ENCODE assay signal across 12 mouse cellular contexts in the genomic region with DNA sequence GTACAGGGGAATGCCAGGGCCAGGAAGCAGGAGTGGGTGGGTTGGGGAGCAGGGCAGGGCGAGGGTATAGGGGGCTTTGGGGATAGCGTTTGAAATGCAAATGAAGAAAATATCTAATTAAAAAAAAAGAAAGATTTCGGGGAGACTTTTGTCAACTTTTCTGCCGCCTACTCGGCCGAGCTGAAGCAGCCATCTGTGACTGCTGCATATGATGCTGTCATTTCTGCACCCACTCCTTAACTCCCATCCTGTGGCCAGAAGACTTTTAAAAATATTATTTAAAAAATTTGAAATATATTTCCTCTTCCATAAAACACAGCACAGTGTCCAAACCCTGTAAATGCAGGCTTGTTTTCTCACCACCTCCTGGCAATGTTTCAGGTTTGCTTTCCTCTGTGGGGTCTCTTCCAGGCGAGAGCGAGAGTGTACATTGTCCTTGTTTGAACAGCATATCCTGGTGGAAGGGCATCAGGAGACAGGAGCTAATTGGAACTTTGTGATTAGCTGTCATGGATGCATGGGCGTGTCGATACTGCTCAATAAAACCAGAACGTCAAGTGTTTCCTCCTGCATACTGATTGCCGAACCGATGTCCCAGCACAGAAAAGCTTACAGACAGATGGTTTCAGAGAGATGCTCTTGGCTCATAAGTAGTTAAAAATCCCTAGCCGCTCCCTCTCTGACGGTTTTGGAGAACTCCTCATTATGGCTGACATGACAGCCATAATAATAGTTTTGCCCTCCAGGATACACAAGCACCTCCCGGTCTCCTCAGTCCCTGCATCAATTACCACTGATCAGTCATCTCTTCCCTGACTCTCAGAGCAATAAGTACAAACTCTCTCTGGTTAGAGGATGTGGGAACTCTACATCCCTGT. TPM values are rescaled to one million over a fixed set of nuclear protein-coding genes. Genes with fewer than 3 reads are reported as not detected.
DNase-seq lines count a peak whose midpoint lies in the region; ATAC-seq and TF ChIP-seq lines count a peak whose summit lies in the region.
"Had no signal": no experiment of that assay in that cellular context is flagged by ENCODE, and none has a peak within 500 bp of the region (broad histone marks: within the 10 kb centered on the region; RNA-seq: fewer than 3 reads in every experiment).

No protein-coding gene starts in this region.

- intact Hi-C loops in left cerebral cortex, postnatal 36 days (cut with DNase I): no loop called here
- intact Hi-C loops in heart, postnatal 36 days (cut with DNase I): no loop called here

- TF ChIP-seq POLR2A in brain, embryonic 14.5 days (IDR thresholded peaks at IDR 0.05; ENCODE audit: borderline replicate concordance, extremely low read depth, insufficient read depth, insufficient read length, poor library complexity, severe bottlenecking): no peak

- H3K27ac ChIP-seq in hindbrain, embryonic 16.5 days (ENCODE audit: low read depth, low read length): no peak overlapping the region
- no peak overlapping the region for H3K27ac ChIP-seq in heart, embryonic 10.5 days
- H3K27ac ChIP-seq: limb, embryonic 12.5 days had no signal

- no peaks in the 10 kb centered on the region for H3K27me3 ChIP-seq in hindbrain, embryonic 16.5 days (replicated peaks; ENCODE audit: control insufficient read depth, insufficient read depth, low read length)
- H3K27me3 ChIP-seq in heart, embryonic 10.5 days (ENCODE audit: insufficient read depth, poor library complexity, severe bottlenecking): no peaks in the 10 kb centered on the region
- H3K27me3 ChIP-seq: limb, embryonic 12.5 days had no signal

- H3K4me3 ChIP-seq in hindbrain, embryonic 16.5 days (ENCODE audit: low read length): no peak overlapping the region
- H3K4me3 ChIP-seq in heart, embryonic 10.5 days: no peak overlapping the region
- H3K4me3 ChIP-seq: limb, embryonic 12.5 days had no signal

- peak; percentile 48 for ATAC-seq in hindbrain, embryonic 16.5 days

- no peak overlapping the region for H3K9ac ChIP-seq in hindbrain, embryonic 16.5 days (ENCODE audit: low read depth, low read length)
- H3K9ac ChIP-seq: limb, embryonic 12.5 days had no signal

- no peaks in the 10 kb centered on the region for H3K9me3 ChIP-seq in hindbrain, embryonic 16.5 days (ENCODE audit: control insufficient read depth, low read length)
- no peaks in the 10 kb centered on the region for H3K9me3 ChIP-seq in heart, embryonic 10.5 days
- H3K9me3 ChIP-seq: limb, embryonic 12.5 days had no signal

- peak; percentile 28 to 64 for DNase-seq in frontal cortex, postnatal 36 days (ENCODE audit: low spot score in 2 of 2)
- no peak for DNase-seq in frontal cortex, postnatal 25 days (ENCODE audit: low spot score in 2 of 2)
- DNase-seq in brain, embryonic 14.5 days (ENCODE audit: low read depth): peak; percentile 85
- DNase-seq in left cerebral cortex, postnatal 36 days (ENCODE audit: low spot score in 2 of 2): peak; percentile 35 to 49
- DNase-seq in cerebellum, postnatal 36 days: no peak
- no peak for DNase-seq in heart, embryonic 10.5 days (ENCODE audit: low spot score)
- no peak for DNase-seq in heart, postnatal 36 days
- DNase-seq: heart, postnatal 4 days; kidney, postnatal 10 days; lung, adult 18-20 months had no signal

- no peak overlapping the region for H3K4me2 ChIP-seq in hindbrain, embryonic 16.5 days (ENCODE audit: low read length)
- H3K4me2 ChIP-seq: limb, embryonic 12.5 days had no signal

- 47% methylated on average over 16 of the region's 16 CpGs for WGBS in hindbrain, embryonic 16.5 days
- WGBS in heart, embryonic 10.5 days: 82% methylated on average over 16 of the region's 16 CpGs

- no peaks in the 10 kb centered on the region for H3K4me1 ChIP-seq in hindbrain, embryonic 16.5 days (ENCODE audit: control insufficient read depth, insufficient read depth, low read depth, low read length)
- H3K4me1 ChIP-seq in heart, embryonic 10.5 days: peaks cover 7% of the 10 kb centered on the region; the same call in 1 of the 2 replicates
- H3K4me1 ChIP-seq: limb, embryonic 12.5 days had no signal

- no peaks in the 10 kb centered on the region for H3K36me3 ChIP-seq in hindbrain, embryonic 16.5 days (ENCODE audit: control insufficient read depth, insufficient read depth, low read length)
- no peaks in the 10 kb centered on the region for H3K36me3 ChIP-seq in heart, embryonic 10.5 days
- H3K36me3 ChIP-seq: limb, embryonic 12.5 days had no signal

- no peak for TF ChIP-seq CTCF in brain, embryonic 14.5 days (IDR thresholded peaks at IDR 0.05; ENCODE audit: borderline replicate concordance, extremely low read depth, insufficient read depth, insufficient read length)

RNA-seq across cellular contexts. Expression of gene Atrnl1, which starts 38.2 kb away (rescaled TPM):
- polyA plus RNA-seq in brain, embryonic 14.5 days (2012; rRNA removed): 19.6 and 31.4 TPM in 2 replicates
- polyA plus RNA-seq in hindbrain, embryonic 16.5 days (2015; fragmentation: Nextera tagmentation; extraction: Ambion mirVana): 5.3 and 6.5 TPM in 2 replicates
- 100 to 1,000 TPM; 102 to 104 TPM for total RNA-seq in left cerebral cortex, postnatal 36 days (2021)
- 3.2 and 5.1 TPM in 2 replicates for polyA plus RNA-seq in heart, embryonic 10.5 days (2016; fragmentation: Nextera tagmentation; extraction: Ambion mirVana)
- total RNA-seq in heart, postnatal 36 days (2021): 10 to 100 TPM; 15.4 to 15.8 TPM

Comparison
In these comparisons a context has a peak if more than half of its experiments do, and no peak if none do; other contexts are left out.
1. DNase-seq: peak in frontal cortex, postnatal 36 days (2 of 2), brain, embryonic 14.5 days (single experiment) and left cerebral cortex, postnatal 36 days (2 of 2); none in frontal cortex, postnatal 25 days (0 of 2), cerebellum, postnatal 36 days (0 of 2), heart, embryonic 10.5 days (single experiment) and heart, postnatal 36 days (0 of 2).